Mouse (Mus musculus) common myeloid progenitor, adult 5-6 weeks (primary cell): ENCODE results near the gene Gm28372. TPM values are rescaled to one million over a fixed set of nuclear protein-coding genes. Genes with fewer than 3 reads are reported as not detected.

Source experiments
- ATAC-seq: replicated peaks from 2 replicates; pipeline ENCODE4 v1.8.0; 2016; ENCODE audit warnings: low read depth, mild to moderate bottlenecking, moderate TSS enrichment, inconsistent platforms; ENCODE audit not compliant: poor library complexity, severe bottlenecking
- total RNA-seq: library from RNA; stranded (forward); fragments of 200-1000, 187-1606 nt; gene quantifications from 2 replicates; pipeline ENCODE4 v1.2.3, GENCODE M21; 2017

Gm28372 gene
- total RNA-seq, 1 experiment from 2014 or later: not detected

DNA sequence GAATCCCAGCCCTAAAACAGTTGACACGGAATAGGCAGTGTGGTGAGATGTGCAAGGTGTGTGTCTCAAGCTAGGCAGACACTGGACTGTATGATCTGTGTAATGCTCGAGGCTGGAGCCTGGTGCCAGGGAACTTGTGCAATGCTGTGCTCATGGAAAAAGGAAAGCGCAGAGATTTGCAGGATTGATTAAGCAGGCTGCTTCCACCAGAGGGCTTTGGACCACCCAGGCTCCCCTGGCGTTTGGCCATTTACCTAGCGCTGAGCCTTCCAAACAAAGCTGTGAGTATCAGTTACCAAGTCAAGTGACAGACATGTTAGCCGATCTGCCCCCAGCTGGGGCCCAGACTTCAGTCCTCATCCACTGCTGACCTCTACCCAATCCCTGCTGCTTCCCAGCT is 3.2 kb downstream of the Gm28372 start:
- no peak for ATAC-seq

DNA sequence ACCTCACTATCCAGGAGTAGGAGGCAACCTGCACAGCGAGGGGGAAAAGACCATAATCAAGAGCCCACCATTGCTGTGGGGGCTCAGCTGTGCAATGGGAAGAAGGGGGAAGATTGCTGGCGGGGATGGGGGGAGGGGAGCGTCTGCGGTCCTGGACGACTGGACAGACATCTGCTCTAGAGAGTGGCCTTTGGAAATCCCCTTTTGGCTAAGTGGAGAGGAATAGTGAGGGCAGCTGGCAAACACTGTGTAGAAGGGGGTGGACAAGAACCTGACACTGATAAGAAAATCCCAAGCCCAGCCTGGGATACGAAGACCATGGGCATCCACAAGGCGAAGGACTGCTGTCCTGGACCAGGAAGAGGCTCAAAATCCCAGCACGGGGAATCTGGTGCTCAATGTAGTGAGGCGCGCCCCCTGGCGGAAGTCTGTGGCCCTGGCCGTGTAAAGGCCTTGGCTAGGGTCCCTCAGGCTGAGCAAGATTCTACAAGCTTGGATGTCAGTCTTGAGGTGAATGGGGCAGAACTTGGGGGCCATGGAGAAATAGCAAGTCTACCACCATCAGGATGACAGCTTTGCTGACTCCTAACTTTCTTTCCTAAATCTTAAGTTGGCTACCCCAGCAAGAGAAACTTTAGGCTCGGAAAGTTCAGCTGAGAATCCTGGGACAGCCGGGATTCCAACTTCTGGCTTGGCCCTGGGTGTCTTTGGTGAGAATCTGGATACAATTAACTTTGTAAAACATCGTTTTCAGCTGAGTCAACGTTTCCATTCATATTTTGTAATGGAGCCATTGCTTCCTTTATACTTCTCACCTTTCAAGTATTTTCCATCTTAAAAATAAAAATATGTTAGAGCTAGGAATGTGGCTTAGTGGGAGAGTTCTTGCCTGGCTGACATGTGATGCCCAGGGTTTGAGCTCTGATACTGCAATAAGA is 6.8 kb downstream of the Gm28372 start:
- peak; percentile 89 for ATAC-seq

GRCm38 (mm10) chr2:130412775-130413174 is 7.7 kb downstream of the Gm28372 start:
- no peak for ATAC-seq

- ATAC-seq: peak; percentile 59
Observed at GRCm38 (mm10) chr2:130414094-130414856, 9.2 kb downstream of the Gm28372 start.

- no peak for ATAC-seq
Observed at GRCm38 (mm10) chr2:130421781-130422620, 17.0 kb downstream of the Gm28372 start.

GRCm38 (mm10) chr2:130423397-130424125 is 18.5 kb downstream of the Gm28372 start:
- ATAC-seq: peak; percentile 50

GRCm38 (mm10) chr2:130424126-130424853 is 19.3 kb downstream of the Gm28372 start, which contains the start of the genes Vps16 and Pced1a:
Gene Vps16, plus strand, starts transcription at chr2:130424339.
Gene Pced1a, minus strand, starts transcription at chr2:130424701.
- peak; percentile 78 for ATAC-seq

- ATAC-seq: no peak
Observed at GRCm38 (mm10) chr2:130425112-130425511, 20.1 kb downstream of the Gm28372 start.

GRCm38 (mm10) chr2:130429851-130430250 is 24.8 kb downstream of the Gm28372 start:
- ATAC-seq: no peak

DNA sequence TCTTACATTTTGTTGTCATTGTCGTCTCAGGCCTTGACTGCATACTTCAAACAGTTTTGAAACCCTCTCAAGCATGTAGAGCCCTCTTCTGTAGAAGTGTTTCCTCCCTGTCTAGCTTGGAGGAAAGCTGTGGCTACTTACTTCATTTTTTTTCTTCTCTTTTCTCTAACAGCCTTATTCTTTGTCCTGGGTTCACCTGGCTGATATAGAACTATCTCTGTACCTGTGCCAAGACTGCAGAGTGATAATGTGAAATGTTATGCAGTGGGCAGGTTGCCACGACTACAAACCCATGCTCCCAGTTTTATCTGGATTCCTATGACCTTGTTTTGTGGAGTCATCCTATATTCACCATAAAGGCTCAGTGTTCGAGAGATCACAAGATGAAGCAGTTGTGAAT is 25.4 kb downstream of the Gm28372 start:
- no peak for ATAC-seq

GRCm38 (mm10) chr2:130432157-130432556 is 27.1 kb downstream of the Gm28372 start:
- no peak for ATAC-seq

GRCm38 (mm10) chr2:130433152-130433551 is 28.1 kb downstream of the Gm28372 start:
- peak; percentile 72; the same call in 1 of the 2 replicates for ATAC-seq

DNA sequence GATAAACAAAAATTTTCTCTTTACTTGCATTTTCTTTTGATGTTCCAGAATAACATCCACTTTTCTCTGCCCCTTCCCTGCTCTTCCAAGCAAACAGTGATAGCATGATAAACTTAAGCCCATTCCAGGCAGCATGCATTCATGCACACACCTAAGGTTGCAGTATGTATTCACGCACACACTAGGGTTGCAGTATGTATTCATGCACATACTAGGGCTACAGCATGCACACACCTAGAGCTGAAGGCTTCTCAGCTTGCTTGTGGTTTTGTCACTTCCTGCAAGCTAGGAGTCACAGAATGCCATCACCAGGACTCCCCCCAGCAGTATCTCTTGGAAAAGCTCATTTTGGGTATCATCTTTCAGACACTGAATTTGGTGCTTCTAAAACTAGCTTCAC is 31.7 kb downstream of the Gm28372 start:
- no peak for ATAC-seq

- no peak for ATAC-seq
Observed at GRCm38 (mm10) chr2:130438861-130439260, 33.8 kb downstream of the Gm28372 start.

DNA sequence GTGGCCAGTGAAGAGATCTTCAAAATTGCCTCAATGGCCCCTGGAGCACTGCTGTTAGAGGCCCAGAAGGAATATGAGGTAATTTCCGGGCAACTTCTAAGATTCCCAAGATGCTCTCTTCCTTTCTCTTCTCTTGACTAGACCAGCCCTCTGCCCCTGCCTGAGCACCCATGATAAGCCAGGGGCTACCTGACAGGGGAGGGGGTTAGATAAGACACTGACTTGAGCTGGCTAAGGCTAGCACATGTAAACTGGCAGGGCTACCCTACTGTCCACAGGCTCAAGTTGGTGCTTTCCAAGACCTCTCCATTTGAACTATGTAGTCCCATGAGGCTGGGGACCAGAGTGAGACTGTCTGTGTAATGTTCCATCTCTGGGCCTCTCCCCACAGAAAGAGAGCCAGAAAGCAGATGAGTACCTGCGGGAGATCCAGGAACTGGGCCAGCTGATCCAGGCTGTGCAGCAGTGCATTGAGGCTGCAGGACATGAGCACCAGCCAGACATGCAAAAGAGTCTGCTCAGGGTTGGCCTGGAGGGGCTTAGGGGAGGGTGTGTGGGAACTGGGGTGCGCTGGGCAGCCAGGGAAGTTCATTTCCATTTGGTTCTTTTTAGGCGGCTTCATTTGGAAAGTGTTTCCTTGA is 34.9 kb downstream of the Gm28372 start:
- no peak for ATAC-seq

DNA sequence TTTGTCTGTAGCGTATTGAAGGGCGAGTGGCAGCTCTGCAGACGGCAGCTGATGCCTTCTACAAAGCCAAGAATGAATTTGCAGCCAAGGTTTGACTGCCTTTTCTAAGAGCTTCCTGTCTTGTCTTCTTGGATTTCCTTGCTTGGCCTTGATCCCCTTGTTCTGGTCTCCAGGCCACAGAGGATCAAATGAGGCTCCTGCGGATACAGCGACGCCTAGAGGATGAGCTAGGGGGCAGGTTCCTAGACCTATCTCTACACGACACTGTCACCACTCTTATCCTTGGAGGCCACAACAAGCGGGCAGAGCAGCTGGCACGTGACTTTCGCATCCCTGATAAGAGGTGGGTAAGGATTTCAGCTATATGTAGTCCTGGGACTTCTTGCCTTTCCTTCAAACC is 37.1 kb downstream of the Gm28372 start:
- ATAC-seq: no peak

DNA sequence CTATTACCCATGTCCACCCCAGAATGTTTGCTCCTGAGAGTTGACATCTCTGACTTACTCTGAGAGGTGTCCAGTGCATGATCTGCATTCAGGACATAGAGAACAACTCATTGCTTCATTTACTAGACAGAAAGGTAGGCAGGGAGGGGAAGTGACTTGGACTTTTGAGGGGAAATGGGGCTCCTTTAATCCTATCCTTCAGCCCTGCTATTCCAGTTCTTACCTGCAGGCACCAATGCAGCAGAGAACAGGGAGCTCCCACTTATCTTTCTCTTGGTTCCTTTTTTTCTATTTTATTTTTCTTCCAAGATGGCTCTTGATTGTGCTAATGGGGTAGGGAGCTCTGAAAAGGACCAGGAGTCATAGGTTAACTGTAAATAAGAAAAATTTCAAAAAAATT is 43.4 kb downstream of the Gm28372 start:
- ATAC-seq: 0 out of 2 replicates have a peak, but pooled peaks have one; percentile 27
